Comparison of ENCODE assay signal across 10 mouse cellular contexts in the genomic region with DNA sequence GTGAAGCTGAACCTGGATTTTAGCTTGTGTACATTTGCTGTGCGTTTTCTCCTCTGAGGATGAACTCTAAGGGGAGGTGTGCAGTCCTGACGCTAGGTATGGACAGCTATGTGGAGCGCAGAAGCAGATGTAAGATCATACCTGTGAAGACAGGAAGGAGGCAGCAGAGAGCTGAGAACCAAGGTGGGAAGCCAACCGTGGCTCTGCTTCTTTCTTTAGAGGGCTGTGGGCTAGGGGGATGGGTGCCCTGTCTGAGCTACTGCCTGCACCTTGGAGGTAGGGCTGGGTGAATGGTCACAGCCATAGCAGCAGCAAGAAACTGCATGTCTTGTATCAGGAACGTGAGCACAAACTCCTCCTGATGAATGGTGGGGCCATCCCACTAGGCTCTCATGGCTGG.
DNase-seq lines count a peak whose midpoint lies in the region; ATAC-seq and TF ChIP-seq lines count a peak whose summit lies in the region.
"Had no signal": no experiment of that assay in that cellular context is flagged by ENCODE, and none has a peak within 500 bp of the region (broad histone marks: within the 10 kb centered on the region; RNA-seq: fewer than 3 reads in every experiment).

No protein-coding gene starts in this region.

- DNase-seq in heart, adult 2 months = no peak
- DNase-seq in thymus, postnatal 4 days = peak; percentile 57
- DNase-seq in thymus, adult 2 months = no peak
- no peak for DNase-seq in urinary bladder, postnatal 14 days (ENCODE audit: low spot score)
- no peak for DNase-seq in layer of hippocampus, adult 8-10 months (ENCODE audit: low spot score in 2 of 2)
- no peak for DNase-seq in right cerebral cortex, adult 18-20 months

- no peak overlapping the region for H3K9ac ChIP-seq in heart, adult 2 months (ENCODE audit: low read depth, low read length)
- no peak overlapping the region for H3K9ac ChIP-seq in heart, embryonic 11.5 days (ENCODE audit: low read depth, low read length)
- H3K9ac ChIP-seq in kidney, embryonic 15.5 days = no peak overlapping the region
- H3K9ac ChIP-seq: embryonic facial prominence, embryonic 13.5 days; intestine, embryonic 15.5 days had no signal

- TF ChIP-seq CTCF in heart, adult 2 months (IDR thresholded peaks at IDR 0.05) = peak; percentile 47
- TF ChIP-seq CTCF in thymus, adult 2 months (IDR thresholded peaks at IDR 0.05; ENCODE audit: borderline replicate concordance, control insufficient read depth, extremely low read depth, insufficient read depth, low read length, poor library complexity) = no peak

- TF ChIP-seq EP300 in heart, adult 2 months (IDR thresholded peaks at IDR 0.05; ENCODE audit: insufficient read depth, low read depth, low read length) = no peak

- TF ChIP-seq POLR2A in heart, adult 2 months (IDR thresholded peaks at IDR 0.05; ENCODE audit: insufficient read depth, low read depth, low read length) = no peak
- no peak for TF ChIP-seq POLR2A in thymus, adult 2 months (IDR thresholded peaks at IDR 0.05; ENCODE audit: control insufficient read depth, extremely low read depth, insufficient read depth, low read length, poor library complexity)

- no peaks in the 10 kb centered on the region for H3K9me3 ChIP-seq in heart, embryonic 11.5 days (replicated peaks; ENCODE audit: control insufficient read depth, low read length)
- no peaks in the 10 kb centered on the region for H3K9me3 ChIP-seq in kidney, embryonic 15.5 days (replicated peaks)
- H3K9me3 ChIP-seq: embryonic facial prominence, embryonic 13.5 days; intestine, embryonic 15.5 days had no signal

- ATAC-seq in heart, embryonic 11.5 days (replicated peaks; ENCODE audit: insufficient number of reproducible peaks, low FRiP score, low TSS enrichment) = no peak
- ATAC-seq in kidney, embryonic 15.5 days (replicated peaks; ENCODE audit: low FRiP score) = peak; percentile 54
- ATAC-seq: intestine, embryonic 15.5 days had no signal

- no peaks in the 10 kb centered on the region for H3K79me2 ChIP-seq in heart, adult 2 months (replicated peaks; ENCODE audit: control insufficient read depth, insufficient read depth, low read length)

- H3K36me3 ChIP-seq in heart, adult 2 months (ENCODE audit: control insufficient read depth, insufficient read depth, low read length) = no peaks in the 10 kb centered on the region
- H3K36me3 ChIP-seq in heart, embryonic 11.5 days (ENCODE audit: control insufficient read depth, insufficient read depth, low read length) = no peaks in the 10 kb centered on the region
- no peaks in the 10 kb centered on the region for H3K36me3 ChIP-seq in thymus, adult 2 months (ENCODE audit: control insufficient read depth, insufficient read depth, low read length)
- H3K36me3 ChIP-seq in kidney, embryonic 15.5 days = no peaks in the 10 kb centered on the region
- H3K36me3 ChIP-seq: embryonic facial prominence, embryonic 13.5 days; intestine, embryonic 15.5 days had no signal

- no peaks in the 10 kb centered on the region for H3K4me1 ChIP-seq in heart, adult 2 months (ENCODE audit: control insufficient read depth, insufficient read depth, low read length)
- no peaks in the 10 kb centered on the region for H3K4me1 ChIP-seq in heart, embryonic 11.5 days (ENCODE audit: control insufficient read depth, insufficient read depth, low read length)
- no peaks in the 10 kb centered on the region for H3K4me1 ChIP-seq in thymus, adult 2 months (replicated peaks; ENCODE audit: control insufficient read depth, insufficient read depth, low read length)
- H3K4me1 ChIP-seq in kidney, embryonic 15.5 days = 0 out of 2 replicates have a peak, but pooled peaks cover 2% of the 10 kb centered on the region
- H3K4me1 ChIP-seq: embryonic facial prominence, embryonic 13.5 days; intestine, embryonic 15.5 days had no signal

- no peak overlapping the region for H3K27ac ChIP-seq in heart, adult 2 months
- H3K27ac ChIP-seq in heart, embryonic 11.5 days (ENCODE audit: low read depth, low read length) = no peak overlapping the region
- no peak overlapping the region for H3K27ac ChIP-seq in thymus, adult 2 months (ENCODE audit: control insufficient read depth, insufficient read depth, low read length)
- no peak overlapping the region for H3K27ac ChIP-seq in kidney, embryonic 15.5 days
- H3K27ac ChIP-seq: embryonic facial prominence, embryonic 13.5 days; intestine, embryonic 15.5 days had no signal

- no peak overlapping the region for H3K4me2 ChIP-seq in heart, embryonic 11.5 days
- no peak overlapping the region for H3K4me2 ChIP-seq in kidney, embryonic 15.5 days
- H3K4me2 ChIP-seq: embryonic facial prominence, embryonic 13.5 days; intestine, embryonic 15.5 days had no signal

- 40% methylated on average over 5 of the region's 5 CpGs for WGBS in heart, adult 2 months
- WGBS in heart, embryonic 11.5 days (ENCODE audit: insufficient replicate concordance) = 38% methylated on average over 5 of the region's 5 CpGs
- WGBS in thymus, adult 2 months = 40% methylated on average over 5 of the region's 5 CpGs
- 35% methylated on average over 5 of the region's 5 CpGs for WGBS in kidney, embryonic 15.5 days

- no peaks in the 10 kb centered on the region for H3K27me3 ChIP-seq in heart, adult 2 months (ENCODE audit: control insufficient read depth, insufficient read depth, low read length)
- no peaks in the 10 kb centered on the region for H3K27me3 ChIP-seq in heart, embryonic 11.5 days (ENCODE audit: control insufficient read depth, insufficient read depth, low read length)
- H3K27me3 ChIP-seq in thymus, adult 2 months (ENCODE audit: control insufficient read depth, insufficient read depth, low read length) = no peaks in the 10 kb centered on the region
- peaks cover 4% of the 10 kb centered on the region; the same call in 1 of the 2 replicates for H3K27me3 ChIP-seq in kidney, embryonic 15.5 days
- H3K27me3 ChIP-seq: embryonic facial prominence, embryonic 13.5 days; intestine, embryonic 15.5 days had no signal

- no peak overlapping the region for H3K4me3 ChIP-seq in heart, adult 2 months
- H3K4me3 ChIP-seq in heart, embryonic 11.5 days (ENCODE audit: low read depth, low read length) = no peak overlapping the region
- no peak overlapping the region for H3K4me3 ChIP-seq in thymus, adult 2 months (ENCODE audit: control insufficient read depth, insufficient read depth, low read length)
- H3K4me3 ChIP-seq in kidney, embryonic 15.5 days (replicated peaks) = no peak overlapping the region
- H3K4me3 ChIP-seq: embryonic facial prominence, embryonic 13.5 days; intestine, embryonic 15.5 days had no signal

- intact Hi-C loops in heart, adult 2 months (cut with DNase I) = no loop called here
